Mouse (Mus musculus): ENCODE measurements at regions not wholly inside any gene's neighbourhood (a gene's known extent, or its start where the extent isn't known, plus 50 kb on each side); places are given as distances from the start of the nearest gene placed in this dataset.

- Histone ChIP-seq H3K4me2 (ENCODE audit: low read depth) (no peak overlapping the region), H3K4me3 (ENCODE audit: low read depth, low read length) (no peak overlapping the region), H3K36me3 (ENCODE audit: insufficient read depth) (no peaks in the 10 kb centered on the region), H3K27ac (ENCODE audit: low read depth, low read length) (no peak overlapping the region), H3K9ac (no peak overlapping the region), H3K27me3 (ENCODE audit: insufficient read depth, low read length) (no peaks in the 10 kb centered on the region), H3K4me1 (ENCODE audit: insufficient read depth) (no peaks in the 10 kb centered on the region), H3K9me3 (ENCODE audit: low read length) (no peaks in the 10 kb centered on the region)
- DNase-seq: no peak
- TF ChIP-seq CTCF (IDR thresholded peaks at IDR 0.05; ENCODE audit: low read depth): no peak
- 92% methylated on average over 4 of the region's 4 CpGs for WGBS
- ATAC-seq: no peak
Observed at GRCm38 (mm10) chr4:22892694-22893046, 404.5 kb upstream of the Pou3f2 start.

DNA sequence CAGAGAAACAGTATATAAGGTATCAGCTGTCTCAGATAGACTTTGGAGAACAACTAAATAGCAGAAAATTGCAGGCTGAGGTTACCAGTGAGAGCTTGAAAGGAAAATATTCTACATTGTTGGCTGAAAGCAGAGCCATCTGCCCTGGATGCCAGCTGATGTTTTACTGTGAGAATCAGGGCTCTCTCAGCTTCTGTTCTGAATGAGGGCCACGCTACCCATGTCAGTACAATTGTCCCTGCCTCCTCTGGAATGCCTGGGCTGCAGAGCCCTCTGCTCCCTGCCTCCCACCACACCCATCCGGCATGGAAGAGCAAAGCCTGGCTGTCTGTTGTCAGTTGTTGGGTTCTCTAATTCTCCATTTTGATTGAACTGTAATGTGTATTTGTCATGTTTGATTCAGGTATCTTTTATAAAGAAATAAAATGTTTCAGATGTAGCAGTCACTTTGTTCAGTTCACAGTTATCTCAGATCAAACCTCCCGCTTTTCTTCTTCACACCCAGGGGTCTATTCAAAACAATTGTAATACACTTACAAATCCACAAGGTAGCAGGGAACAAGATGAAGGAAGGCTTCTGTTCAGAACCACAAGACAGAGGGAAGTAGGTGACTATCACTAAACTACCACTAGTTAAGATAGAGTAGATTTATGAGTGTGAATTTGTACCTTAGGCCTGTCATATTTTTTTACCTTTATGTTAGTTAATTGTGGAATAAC lies 404.0 kb upstream of the Pou3f2 start:
- ATAC-seq: no peak
- no peak overlapping the region for H3K27ac ChIP-seq (ENCODE audit: low read depth, low read length)
- DNase-seq: peak; percentile 6
- no peaks in the 10 kb centered on the region for H3K27me3 ChIP-seq (ENCODE audit: insufficient read depth, low read length)
- TF ChIP-seq CTCF (IDR thresholded peaks at IDR 0.05; ENCODE audit: low read depth): no peak
- H3K9me3 ChIP-seq (ENCODE audit: low read length): no peaks in the 10 kb centered on the region
- H3K4me3 ChIP-seq (ENCODE audit: low read depth, low read length): no peak overlapping the region
- no peak overlapping the region for H3K4me2 ChIP-seq (ENCODE audit: low read depth)
- no peak overlapping the region for H3K9ac ChIP-seq
- H3K4me1 ChIP-seq (ENCODE audit: insufficient read depth): no peaks in the 10 kb centered on the region
- WGBS: 40% methylated on average over 3 of the region's 3 CpGs
- no peaks in the 10 kb centered on the region for H3K36me3 ChIP-seq (ENCODE audit: insufficient read depth)

DNA sequence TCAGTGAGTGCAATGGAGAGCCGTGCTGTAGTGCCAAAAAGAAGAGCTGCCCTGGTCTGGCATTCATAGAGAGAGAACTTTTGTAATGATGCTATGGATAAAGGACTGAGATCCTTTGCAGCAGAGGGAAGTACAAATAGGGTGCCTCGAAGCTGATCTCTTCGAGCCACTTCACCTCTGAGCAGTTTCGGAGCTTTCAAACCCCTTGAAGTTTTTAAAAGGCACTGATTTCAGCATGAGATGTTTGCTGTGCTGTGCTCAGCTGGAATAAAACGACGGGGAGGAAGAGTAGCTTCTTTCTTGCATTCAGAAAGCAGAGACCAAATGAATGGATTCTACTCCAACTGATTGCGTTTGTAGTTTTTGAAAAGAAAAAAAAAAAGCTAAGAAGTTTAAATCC lies 392.5 kb upstream of the Pou3f2 start:
- Histone ChIP-seq H3K9me3 (ENCODE audit: low read length) (no peaks in the 10 kb centered on the region), H3K4me2 (ENCODE audit: low read depth) (no peak overlapping the region), H3K4me1 (ENCODE audit: insufficient read depth) (no peaks in the 10 kb centered on the region), H3K9ac (no peak overlapping the region), H3K4me3 (ENCODE audit: low read depth, low read length) (no peak overlapping the region), H3K36me3 (ENCODE audit: insufficient read depth) (no peaks in the 10 kb centered on the region), H3K27ac (ENCODE audit: low read depth, low read length) (no peak overlapping the region), H3K27me3 (ENCODE audit: insufficient read depth, low read length) (no peaks in the 10 kb centered on the region)
- TF ChIP-seq CTCF (IDR thresholded peaks at IDR 0.05; ENCODE audit: low read depth): no peak
- WGBS: 5% methylated on average over 7 of the region's 7 CpGs
- DNase-seq (peak; percentile 2), ATAC-seq (no peak)

- Histone ChIP-seq H3K9me3 (ENCODE audit: low read length) (no peaks in the 10 kb centered on the region), H3K4me1 (ENCODE audit: insufficient read depth) (no peaks in the 10 kb centered on the region), H3K27ac (ENCODE audit: low read depth, low read length) (no peak overlapping the region), H3K4me3 (ENCODE audit: low read depth, low read length) (no peak overlapping the region), H3K36me3 (ENCODE audit: insufficient read depth) (no peaks in the 10 kb centered on the region), H3K4me2 (ENCODE audit: low read depth) (no peak overlapping the region), H3K9ac (no peak overlapping the region), H3K27me3 (ENCODE audit: insufficient read depth, low read length) (no peaks in the 10 kb centered on the region)
- 82% methylated on average over 3 of the region's 3 CpGs for WGBS
- DNase-seq: no peak
- TF ChIP-seq CTCF (IDR thresholded peaks at IDR 0.05; ENCODE audit: low read depth): no peak
- ATAC-seq: no peak
Observed at GRCm38 (mm10) chr4:22875392-22875791, 387.2 kb upstream of the Pou3f2 start.

GRCm38 (mm10) chr4:22836124-22836445 lies 347.9 kb upstream of the Pou3f2 start:
- H3K9me3 ChIP-seq (ENCODE audit: low read length): no peaks in the 10 kb centered on the region
- no peak for TF ChIP-seq CTCF (IDR thresholded peaks at IDR 0.05; ENCODE audit: low read depth)
- no peak for DNase-seq
- H3K36me3 ChIP-seq (ENCODE audit: insufficient read depth): no peaks in the 10 kb centered on the region
- peak overlapping the region; percentile 8 for H3K4me3 ChIP-seq (ENCODE audit: low read depth, low read length)
- WGBS: 25% methylated on average over 7 of the region's 7 CpGs
- H3K4me2 ChIP-seq (ENCODE audit: low read depth): peak overlapping the region; percentile 45
- H3K9ac ChIP-seq: no peak overlapping the region
- no peaks in the 10 kb centered on the region for H3K27me3 ChIP-seq (ENCODE audit: insufficient read depth, low read length)
- no peak overlapping the region for H3K27ac ChIP-seq (ENCODE audit: low read depth, low read length)
- H3K4me1 ChIP-seq (ENCODE audit: insufficient read depth): peaks cover 4% of the 10 kb centered on the region; the same call in 1 of the 2 replicates
- ATAC-seq: no peak; the same call in 1 of the 2 replicates

- H3K4me2 ChIP-seq (ENCODE audit: low read depth): peak overlapping the region; percentile 45
- H3K9ac ChIP-seq: no peak overlapping the region
- H3K9me3 ChIP-seq (ENCODE audit: low read length): no peaks in the 10 kb centered on the region
- DNase-seq (peak; percentile 46), ATAC-seq (peak; percentile 76)
- H3K27me3 ChIP-seq (ENCODE audit: insufficient read depth, low read length): no peaks in the 10 kb centered on the region
- H3K4me1 ChIP-seq (ENCODE audit: insufficient read depth): peaks cover 4% of the 10 kb centered on the region; the same call in 1 of the 2 replicates
- no peak for TF ChIP-seq CTCF (IDR thresholded peaks at IDR 0.05; ENCODE audit: low read depth)
- peak overlapping the region; percentile 8 for H3K4me3 ChIP-seq (ENCODE audit: low read depth, low read length)
- H3K27ac ChIP-seq (ENCODE audit: low read depth, low read length): no peak overlapping the region
- H3K36me3 ChIP-seq (ENCODE audit: insufficient read depth): no peaks in the 10 kb centered on the region
- 3% methylated on average over 9 of the region's 9 CpGs for WGBS
Observed at GRCm38 (mm10) chr4:22835381-22836123, 347.4 kb upstream of the Pou3f2 start.

DNA sequence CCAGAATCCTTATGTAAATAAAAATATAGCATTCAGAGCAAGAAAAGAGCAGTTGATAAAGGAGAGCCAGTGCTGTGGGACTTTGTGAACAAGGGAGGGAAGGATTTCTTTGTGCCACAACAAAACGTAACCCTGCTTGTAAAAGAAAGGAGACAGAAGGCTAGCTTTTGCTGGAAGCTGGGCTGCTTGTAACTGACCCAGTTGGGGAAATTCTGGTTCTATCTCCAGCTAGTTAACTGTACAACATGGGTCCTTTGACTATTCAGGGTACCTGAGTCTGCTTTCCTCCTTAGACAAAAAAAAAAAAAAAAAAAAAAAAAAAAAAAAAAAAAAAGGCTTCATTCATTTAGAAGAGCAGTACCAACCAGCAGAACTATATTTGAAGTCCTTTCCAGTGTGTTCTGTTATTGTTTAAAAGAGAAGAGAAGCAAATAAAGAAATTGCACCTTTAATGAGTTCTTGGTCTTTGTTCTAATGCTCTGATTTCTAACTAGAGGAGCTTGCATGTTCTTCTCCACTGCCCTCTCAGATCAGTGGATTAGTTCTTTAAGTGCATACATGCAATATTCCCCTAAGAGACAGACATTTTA lies 345.8 kb upstream of the Pou3f2 start:
- peak; percentile 5 for DNase-seq
- Histone ChIP-seq H3K4me2 (ENCODE audit: low read depth) (no peak overlapping the region), H3K36me3 (ENCODE audit: insufficient read depth) (no peaks in the 10 kb centered on the region), H3K4me1 (ENCODE audit: insufficient read depth) (peaks cover 4% of the 10 kb centered on the region; the same call in 1 of the 2 replicates), H3K9ac (no peak overlapping the region), H3K4me3 (ENCODE audit: low read depth, low read length) (no peak overlapping the region), H3K9me3 (ENCODE audit: low read length) (no peaks in the 10 kb centered on the region), H3K27ac (ENCODE audit: low read depth, low read length) (no peak overlapping the region), H3K27me3 (ENCODE audit: insufficient read depth, low read length) (no peaks in the 10 kb centered on the region)
- no peak for TF ChIP-seq CTCF (IDR thresholded peaks at IDR 0.05; ENCODE audit: low read depth)
- WGBS: 32% methylated on average over 1 of the region's 1 CpGs
- ATAC-seq: no peak

All from forebrain, postnatal 0 days (tissue).